Mouse (Mus musculus) thymus, postnatal 10 days (tissue): ENCODE data around the gene Gm49345.
"Not testable (repeated sequence)": the region's sequence is repeated elsewhere in the genome, so short reads cannot be mapped to it uniquely, and the experiment has no call there.

ENCODE experiments used
- DNase-seq, 2 experiments: peaks; one replicate each; pipeline ENCODE4 v3.0.0; 2021; ENCODE audit warnings: low spot score in 2 of 2

Gm49345 gene

GRCm38 (mm10) chr13:67637294-67638007 is at the start of gene Gm49345, which contains the start of gene Zfp729a:
TSS of gene Gm49345 (minus strand) at chr13:67637769.
TSS of gene Zfp729a (minus strand) at chr13:67637791.
- peak; percentile 67 to 75 for DNase-seq

- no peak for DNase-seq
Observed at GRCm38 (mm10) chr13:67686971-67687370, 49.4 kb upstream of the Gm49345 start, which contains the start of gene Zfp738. TSS of gene Zfp738 (minus strand) at chr13:67687071.

- not testable (repeated sequence) for DNase-seq
Observed at GRCm38 (mm10) chr13:67683841-67684240, 46.3 kb upstream of the Gm49345 start.

GRCm38 (mm10) chr13:67682959-67683735 is 45.6 kb upstream of the Gm49345 start:
- DNase-seq = peak; percentile 61 to 62

GRCm38 (mm10) chr13:67674902-67675301 is 37.3 kb upstream of the Gm49345 start:
- DNase-seq = no peak

- DNase-seq = no peak
Observed at GRCm38 (mm10) chr13:67652496-67652895, 14.9 kb upstream of the Gm49345 start.

GRCm38 (mm10) chr13:67610108-67610507 is 27.5 kb downstream of the Gm49345 start:
- no peak for DNase-seq

- peak; percentile 83 to 87 for DNase-seq
Observed at GRCm38 (mm10) chr13:67609066-67609876, 28.3 kb downstream of the Gm49345 start, which contains the start of gene Zfp729b. TSS of gene Zfp729b (minus strand) at chr13:67609707.

- no peak for DNase-seq
Observed at GRCm38 (mm10) chr13:67572591-67573189, 64.9 kb downstream of the Gm49345 start.

- no peak for DNase-seq
Observed at GRCm38 (mm10) chr13:67553730-67554129, 83.8 kb downstream of the Gm49345 start, which contains the start of gene Zfp748. TSS of gene Zfp748 (minus strand) at chr13:67553830.

GRCm38 (mm10) chr13:67552505-67553346 is 84.8 kb downstream of the Gm49345 start:
- DNase-seq = peak; percentile 77 to 79

GRCm38 (mm10) chr13:67545941-67546340 is 91.6 kb downstream of the Gm49345 start:
- no peak for DNase-seq
